Mouse (Mus musculus) heart, embryonic 14.5 days (tissue): ENCODE measurements at regions not wholly inside any gene's neighbourhood (a gene's known extent, or its start where the extent isn't known, plus 50 kb on each side); places are given as distances from the start of the nearest gene placed in this dataset.
A peak's percentile ranks its signal among the peaks of the same experiment; 100 is the strongest.

Experiments
- ATAC-seq: fragments of 200-750 bp; cut with Nextera tagmentation; 2 replicates; pipeline ENCODE4 v1.8.0; 2017; ENCODE audit warnings: low read depth, moderate TSS enrichment; ENCODE audit not compliant: insufficient number of reproducible peaks, insufficient read depth, low FRiP score
- H3K27ac ChIP-seq, 2 experiments: fragments of 200-500 bp in 1 of 2; fragments of 300-500 bp in 1 of 2; sonication (generic) in 1 of 2; replicated peaks in 1 of 2; 2 replicates each; pipeline ENCODE4 v1.5.1; 2012 to 2014; ENCODE audit warnings: low read depth in 2 of 2, low read length in 2 of 2, control low read depth in 1 of 2, mild to moderate bottlenecking in 1 of 2, mixed read lengths in 1 of 2; ENCODE audit not compliant: control insufficient read depth in 1 of 2, insufficient read depth in 1 of 2
- H3K27me3 ChIP-seq: fragments of 300-500 bp; sonication (generic); 2 replicates; pipeline ENCODE4 v1.6.1; 2014; ENCODE audit warnings: mild to moderate bottlenecking, low read length, control low read depth; ENCODE audit not compliant: control insufficient read depth, insufficient read depth
- H3K36me3 ChIP-seq: fragments of 300-500 bp; sonication (generic); 2 replicates; pipeline ENCODE4 v1.6.1; 2014; ENCODE audit warnings: mild to moderate bottlenecking, control low read depth, low read length, mixed read lengths; ENCODE audit not compliant: control insufficient read depth, insufficient read depth
- H3K4me1 ChIP-seq, 2 experiments: fragments of 200-500 bp in 1 of 2; fragments of 300-500 bp in 1 of 2; sonication (generic) in 1 of 2; 2 replicates each; pipeline ENCODE4 v1.6.1; 2012 to 2014; ENCODE audit warnings: low read length in 2 of 2, control low read depth in 1 of 2, mixed read lengths in 1 of 2; ENCODE audit not compliant: control insufficient read depth in 2 of 2, insufficient read depth in 2 of 2
- H3K4me2 ChIP-seq: fragments of 300-500 bp; sonication (generic); 2 replicates; pipeline ENCODE4 v1.6.1; 2014; ENCODE audit warnings: mild to moderate bottlenecking, low read length
- H3K4me3 ChIP-seq, 2 experiments: fragments of 200-500 bp in 1 of 2; fragments of 300-500 bp in 1 of 2; sonication (generic) in 1 of 2; 2 replicates each; pipeline ENCODE4 v1.5.1; 2012 to 2014; ENCODE audit warnings: low read length in 2 of 2, mild to moderate bottlenecking in 2 of 2, control low read depth in 1 of 2, low read depth in 1 of 2, moderate library complexity in 1 of 2; ENCODE audit not compliant: control insufficient read depth in 1 of 2, insufficient read depth in 1 of 2
- H3K9ac ChIP-seq: fragments of 300-500 bp; sonication (generic); 2 replicates; pipeline ENCODE4 v1.6.1; 2014; ENCODE audit warnings: mild to moderate bottlenecking, low read length
- H3K9me3 ChIP-seq: fragments of 300-500 bp; sonication (generic); 2 replicates; pipeline ENCODE4 v1.6.1; 2016; ENCODE audit warnings: low read length, control low read depth; ENCODE audit not compliant: control insufficient read depth
- WGBS: fragments of 180-500 bp; shearing (Covaris S2); extraction: QIAGEN DNeasy Blood & Tissue Kit; methylation state at CpG from one replicate; pipeline ENCODE4 v1.1.7; 2014; 5-methylcytosine and 5-hydroxymethylcytosine counted together

GRCm38 (mm10) chr12:79944714-79945493 is 167.9 kb downstream of the Zfp36l1 start:
- WGBS = 27% methylated on average over 6 of the region's 6 CpGs
- H3K4me1 ChIP-seq = peaks cover 31 to 43% of the 10 kb centered on the region in 2 experiments
- no peak overlapping the region for H3K4me3 ChIP-seq

GRCm38 (mm10) chr12:79944090-79944489 is 168.7 kb downstream of the Zfp36l1 start:
- Histone ChIP-seq H3K27me3 (no peaks in the 10 kb centered on the region), H3K4me1 (peaks cover 31 to 37% of the 10 kb centered on the region in 2 experiments), H3K36me3 (no peaks in the 10 kb centered on the region), H3K9me3 (no peaks in the 10 kb centered on the region), H3K4me3 (no peak overlapping the region), H3K4me2 (no peak overlapping the region), H3K27ac (peak overlapping the region; percentile 74 to 75; a peak in 3 of 4 replicates), H3K9ac (peak overlapping the region; percentile 25; the same call in 1 of the 2 replicates)
- no peak for ATAC-seq
- WGBS = 89% methylated on average over 10 of the region's 10 CpGs

More at GRCm38 (mm10) chr12:79944714-79945493, 167.9 kb downstream of the Zfp36l1 start:
- no peak overlapping the region for H3K4me2 ChIP-seq
- no peaks in the 10 kb centered on the region for H3K27me3 ChIP-seq
- H3K27ac ChIP-seq = peak overlapping the region; percentile 74 to 75
- H3K36me3 ChIP-seq = no peaks in the 10 kb centered on the region
- ATAC-seq = 0 out of 2 replicates have a peak, but pooled peaks have one; percentile 49
- H3K9ac ChIP-seq = peak overlapping the region; percentile 25; the same call in 1 of the 2 replicates
- H3K9me3 ChIP-seq = no peaks in the 10 kb centered on the region

GRCm38 (mm10) chr12:79942563-79943131 is 170.2 kb downstream of the Zfp36l1 start:
- peaks cover 32 to 35% of the 10 kb centered on the region in 2 experiments for H3K4me1 ChIP-seq
- no peaks in the 10 kb centered on the region for H3K9me3 ChIP-seq
- no peak overlapping the region for H3K4me3 ChIP-seq
- 50% methylated on average over 10 of the region's 10 CpGs for WGBS
- H3K27me3 ChIP-seq = no peaks in the 10 kb centered on the region
- no peak overlapping the region for H3K4me2 ChIP-seq
- no peak for ATAC-seq
- no peak overlapping the region for H3K9ac ChIP-seq
- no peaks in the 10 kb centered on the region for H3K36me3 ChIP-seq
- peak overlapping the region; percentile 39 to 74; a peak in 3 of 4 replicates for H3K27ac ChIP-seq

- ATAC-seq = no peak
- Histone ChIP-seq H3K4me2 (no peak overlapping the region), H3K36me3 (no peaks in the 10 kb centered on the region), H3K9me3 (no peaks in the 10 kb centered on the region), H3K27me3 (no peaks in the 10 kb centered on the region), H3K9ac (no peak overlapping the region), H3K27ac (no peak overlapping the region), H3K4me1 (peaks cover 37 to 42% of the 10 kb centered on the region in 2 experiments), H3K4me3 (no peak overlapping the region)
- 44% methylated on average over 3 of the region's 3 CpGs for WGBS
Observed at GRCm38 (mm10) chr12:79941828-79942227, 171.0 kb downstream of the Zfp36l1 start.

GRCm38 (mm10) chr12:79939436-79939835 is 173.4 kb downstream of the Zfp36l1 start:
- H3K27ac ChIP-seq = no peak overlapping the region
- H3K9ac ChIP-seq = no peak overlapping the region
- no peak overlapping the region for H3K4me3 ChIP-seq
- WGBS = 90% methylated on average over 9 of the region's 9 CpGs
- no peaks in the 10 kb centered on the region for H3K36me3 ChIP-seq
- no peaks in the 10 kb centered on the region for H3K9me3 ChIP-seq
- no peak for ATAC-seq
- H3K4me1 ChIP-seq = peaks cover 28 to 32% of the 10 kb centered on the region in 2 experiments
- no peak overlapping the region for H3K4me2 ChIP-seq
- no peaks in the 10 kb centered on the region for H3K27me3 ChIP-seq

GRCm38 (mm10) chr12:79937876-79938275 is 174.9 kb downstream of the Zfp36l1 start:
- Histone ChIP-seq H3K4me3 (no peak overlapping the region), H3K4me1 (peaks cover 27 to 29% of the 10 kb centered on the region in 2 experiments), H3K36me3 (no peaks in the 10 kb centered on the region), H3K9ac (no peak overlapping the region), H3K9me3 (no peaks in the 10 kb centered on the region), H3K27me3 (no peaks in the 10 kb centered on the region), H3K4me2 (no peak overlapping the region), H3K27ac (no peak overlapping the region)
- WGBS = 69% methylated on average over 4 of the region's 4 CpGs
- ATAC-seq = no peak

GRCm38 (mm10) chr12:79936698-79937097 is 176.1 kb downstream of the Zfp36l1 start:
- Histone ChIP-seq H3K9ac (0 out of 2 replicates have a peak overlapping the region, but pooled peaks have one; percentile 36), H3K4me1 (peaks cover 22 to 24% of the 10 kb centered on the region in 2 experiments; a peak in 3 of 4 replicates), H3K4me2 (no peak overlapping the region), H3K36me3 (no peaks in the 10 kb centered on the region), H3K9me3 (no peaks in the 10 kb centered on the region), H3K27ac (peak overlapping the region; percentile 79 to 80), H3K4me3 (no peak overlapping the region), H3K27me3 (no peaks in the 10 kb centered on the region)
- 45% methylated on average over 5 of the region's 5 CpGs for whole genome bisulfite sequencing
- ATAC-seq = peak; percentile 74
